Mouse (Mus musculus): ENCODE data around the gene Prkcz. TPM values are rescaled to one million over a fixed set of nuclear protein-coding genes. Genes with fewer than 3 reads are reported as not detected.

Prkcz gene
- polyA plus RNA-seq, 1 experiment, result 33.3 TPM

DNA sequence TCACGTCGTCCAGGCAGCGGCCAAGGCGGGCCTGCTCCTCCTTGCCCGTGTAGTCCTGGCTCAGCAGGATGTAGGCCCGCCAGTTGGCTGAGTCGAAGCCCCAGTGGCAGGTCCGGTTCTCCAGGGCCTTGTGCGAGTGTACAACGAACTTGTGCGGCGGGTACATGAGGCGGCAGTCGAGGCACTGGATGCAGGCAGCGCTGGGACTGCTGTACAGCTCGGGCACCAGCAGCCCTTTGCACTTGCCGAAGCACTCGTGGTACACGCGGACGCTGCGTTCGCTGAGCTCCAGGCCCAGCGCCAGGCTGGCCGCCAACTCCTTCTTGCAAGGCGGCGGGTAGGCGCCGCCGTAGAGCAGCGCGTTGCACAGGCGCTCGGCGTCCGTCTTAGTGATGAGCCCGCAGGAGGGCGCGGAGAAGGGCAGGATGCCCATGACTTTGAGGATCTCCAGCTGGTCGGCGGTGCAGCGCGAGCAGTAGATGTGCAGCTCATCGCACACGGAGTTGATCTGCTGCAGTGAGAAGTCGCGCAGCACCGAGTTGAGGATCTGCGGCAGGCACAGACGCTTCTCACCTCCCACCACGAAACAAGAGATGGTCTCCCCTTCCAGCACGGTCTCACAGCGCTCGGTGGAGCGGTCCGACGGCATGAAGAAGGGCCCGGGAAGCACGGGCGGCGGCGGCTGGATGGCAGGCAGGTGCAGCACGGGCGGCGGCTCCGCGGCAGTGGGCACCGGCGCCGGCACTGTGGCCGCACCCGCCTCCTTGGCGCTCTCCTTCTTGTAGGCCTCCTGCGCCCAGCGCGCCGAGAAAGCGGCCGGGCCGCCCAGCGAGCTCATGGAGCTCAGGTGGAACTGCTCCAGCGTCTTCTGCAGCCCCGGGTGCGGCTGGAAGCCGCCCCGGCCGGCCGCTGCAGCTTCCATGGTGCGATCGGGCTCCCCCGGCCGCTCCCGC is 139.3 kb downstream of the Prkcz start:
- H3K9me3 ChIP-seq (replicated peaks; ENCODE audit: control insufficient read depth, insufficient read depth, low read length, poor library complexity, severe bottlenecking), result no peaks in the 10 kb centered on the region
- H3K27ac ChIP-seq (ENCODE audit: insufficient read depth, low read length), result no peak overlapping the region
- H3K27me3 ChIP-seq (ENCODE audit: control insufficient read depth, insufficient read depth, low read length, poor library complexity, severe bottlenecking), result no peaks in the 10 kb centered on the region
- peaks cover 2% of the 10 kb centered on the region for H3K4me1 ChIP-seq (ENCODE audit: control insufficient read depth, insufficient read depth, low read length)
- peak overlapping the region; percentile 79 for H3K4me3 ChIP-seq (ENCODE audit: low read depth, low read length)
- TF ChIP-seq POLR2A (IDR thresholded peaks at IDR 0.05; ENCODE audit: insufficient read depth, low read length), result no peak
- no peak for TF ChIP-seq EP300 (IDR thresholded peaks at IDR 0.05; ENCODE audit: insufficient read depth, low read depth, low read length)
- no peak for TF ChIP-seq CTCF (IDR thresholded peaks at IDR 0.05; ENCODE audit: low read depth, low read length)
- peak overlapping the region; percentile 86 for H3K9ac ChIP-seq (ENCODE audit: low read depth, poor library complexity, severe bottlenecking)
- H3K36me3 ChIP-seq (ENCODE audit: control insufficient read depth, insufficient read depth, low read length, poor library complexity, severe bottlenecking), result peaks cover under 1% of the 10 kb centered on the region; the same call in 1 of the 2 replicates

DNA sequence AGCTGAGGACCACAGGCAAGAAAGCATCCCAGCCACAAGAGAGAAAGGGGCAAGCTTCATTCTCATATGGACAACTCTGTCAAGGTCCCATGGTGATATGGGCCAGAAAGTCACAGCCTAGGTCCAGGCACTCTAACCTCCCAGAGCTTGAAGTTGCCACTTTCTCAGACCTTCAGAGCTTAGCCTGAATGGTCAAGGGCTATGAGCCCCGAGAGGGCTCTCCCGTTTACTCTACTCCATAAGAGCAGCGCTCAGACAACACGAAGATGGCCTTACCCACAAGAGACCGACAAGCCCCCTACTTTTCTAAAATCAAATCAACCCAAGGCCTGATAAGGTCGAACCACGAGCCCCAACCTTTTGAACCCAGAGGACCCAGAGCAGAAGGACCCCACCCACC is 140.1 kb downstream of the Prkcz start:
- Histone ChIP-seq H3K4me1 (ENCODE audit: control insufficient read depth, insufficient read depth, low read length) (peaks cover 2% of the 10 kb centered on the region), H3K36me3 (ENCODE audit: control insufficient read depth, insufficient read depth, low read length, poor library complexity, severe bottlenecking) (peaks cover 4% of the 10 kb centered on the region; the same call in 1 of the 2 replicates), H3K4me3 (ENCODE audit: low read depth, low read length) (peak overlapping the region; percentile 79), H3K9me3 (replicated peaks; ENCODE audit: control insufficient read depth, insufficient read depth, low read length, poor library complexity, severe bottlenecking) (no peaks in the 10 kb centered on the region), H3K27me3 (ENCODE audit: control insufficient read depth, insufficient read depth, low read length, poor library complexity, severe bottlenecking) (no peaks in the 10 kb centered on the region), H3K27ac (ENCODE audit: insufficient read depth, low read length) (no peak overlapping the region), H3K9ac (ENCODE audit: low read depth, poor library complexity, severe bottlenecking) (peak overlapping the region; percentile 86)
- no peak for TF ChIP-seq CTCF (IDR thresholded peaks at IDR 0.05; ENCODE audit: low read depth, low read length)

DNA sequence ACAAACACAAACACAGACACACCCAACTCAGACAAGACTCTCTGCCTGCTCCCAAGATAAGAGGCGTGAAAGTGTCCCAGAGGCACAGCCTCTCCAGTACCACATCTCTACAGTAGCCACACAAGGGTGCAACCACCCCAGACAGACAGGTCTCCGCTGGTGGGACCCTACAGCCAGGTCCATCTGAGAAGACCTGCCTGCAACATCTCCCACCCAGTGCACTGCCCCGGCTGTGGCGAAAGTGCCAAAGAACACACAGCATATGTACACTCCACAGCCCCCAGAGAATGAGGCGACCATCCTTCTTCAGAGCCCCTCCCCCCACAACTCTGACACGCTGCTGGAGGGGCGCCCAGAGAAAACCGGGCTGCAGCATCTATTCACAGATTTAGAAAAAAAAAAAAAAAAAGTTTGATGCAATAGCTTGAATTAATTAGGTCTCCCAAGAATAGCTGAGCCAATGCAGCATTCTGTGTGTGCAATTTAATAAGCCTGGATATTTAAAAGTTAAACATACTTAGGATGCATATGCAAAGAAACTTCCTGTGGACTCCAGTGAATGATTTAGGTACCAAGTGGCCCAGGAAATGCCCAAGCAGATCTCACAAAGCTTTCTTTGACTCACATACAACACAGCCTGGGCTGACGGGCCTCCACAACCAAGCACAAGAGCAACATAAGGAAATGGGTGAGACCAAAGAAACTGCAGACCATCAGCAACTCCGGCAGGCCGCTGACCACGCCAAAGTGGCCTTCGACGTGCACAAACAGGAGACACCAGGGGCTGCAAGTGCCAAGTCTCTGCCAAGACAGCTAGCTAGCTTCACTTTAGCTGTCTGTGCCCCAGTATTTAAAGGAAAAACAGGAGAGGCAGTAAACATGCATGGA is 140.7 kb downstream of the Prkcz start:
- TF ChIP-seq POLR2A (IDR thresholded peaks at IDR 0.05; ENCODE audit: insufficient read depth, low read length) (no peak), EP300 (IDR thresholded peaks at IDR 0.05; ENCODE audit: insufficient read depth, low read depth, low read length) (no peak), CTCF (IDR thresholded peaks at IDR 0.05; ENCODE audit: low read depth, low read length) (no peak)
- H3K27ac ChIP-seq (ENCODE audit: insufficient read depth, low read length), result no peak overlapping the region
- peak overlapping the region; percentile 79 for H3K4me3 ChIP-seq (ENCODE audit: low read depth, low read length)
- H3K36me3 ChIP-seq (ENCODE audit: control insufficient read depth, insufficient read depth, low read length, poor library complexity, severe bottlenecking), result peaks cover 4% of the 10 kb centered on the region; the same call in 1 of the 2 replicates
- H3K27me3 ChIP-seq (ENCODE audit: control insufficient read depth, insufficient read depth, low read length, poor library complexity, severe bottlenecking), result no peaks in the 10 kb centered on the region
- H3K4me1 ChIP-seq (ENCODE audit: control insufficient read depth, insufficient read depth, low read length), result peaks cover 6% of the 10 kb centered on the region
- H3K9me3 ChIP-seq (replicated peaks; ENCODE audit: control insufficient read depth, insufficient read depth, low read length, poor library complexity, severe bottlenecking), result no peaks in the 10 kb centered on the region
- peak overlapping the region; percentile 86 for H3K9ac ChIP-seq (ENCODE audit: low read depth, poor library complexity, severe bottlenecking)

DNA sequence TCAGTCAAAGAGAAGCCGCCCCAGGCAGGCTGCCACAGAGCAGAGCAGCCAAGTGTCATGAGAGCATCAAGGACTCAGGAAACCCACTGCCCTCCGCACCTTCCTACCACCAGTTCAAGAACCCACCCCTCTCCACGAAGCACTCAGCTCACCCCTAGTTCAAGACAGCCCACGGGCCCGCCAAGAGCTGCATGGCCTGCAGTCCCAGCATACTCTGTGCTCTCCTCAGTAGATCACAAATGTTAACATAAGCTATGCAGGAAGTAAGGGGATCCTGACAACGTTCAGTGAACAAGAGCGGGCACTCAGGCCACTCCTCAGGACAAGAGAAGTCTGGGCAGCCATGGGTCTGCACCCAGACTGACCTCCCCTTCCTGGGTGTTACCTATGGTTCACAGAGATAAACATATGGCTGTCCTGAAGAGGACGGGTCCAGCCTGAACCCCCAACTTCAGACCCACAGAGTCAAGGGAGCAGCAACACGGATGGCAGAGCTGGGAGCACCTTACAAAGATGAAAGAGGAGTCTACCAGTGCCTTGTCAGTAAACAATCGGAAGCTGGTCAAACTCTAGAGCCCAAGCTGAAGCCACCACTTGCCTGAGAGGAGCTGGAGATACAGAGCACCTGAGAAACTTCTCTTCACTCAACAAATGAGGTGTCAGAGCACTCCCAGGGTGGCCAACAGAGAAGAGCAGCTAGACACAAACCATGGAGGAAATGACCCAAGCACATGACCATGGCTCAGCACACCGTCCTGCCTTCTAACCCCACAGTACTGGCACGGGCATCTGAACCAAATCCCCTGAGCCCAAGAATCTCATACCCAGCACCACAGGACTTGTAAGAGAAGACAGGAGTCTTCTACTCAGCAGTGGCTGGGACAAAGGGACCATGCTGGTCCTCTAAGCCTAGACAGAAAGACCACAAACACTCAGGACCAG is 141.6 kb downstream of the Prkcz start:
- 0 out of 2 replicates have a peak overlapping the region, but pooled peaks have one; percentile 86 for H3K9ac ChIP-seq (ENCODE audit: low read depth, poor library complexity, severe bottlenecking)
- H3K4me3 ChIP-seq (ENCODE audit: low read depth, low read length), result peak overlapping the region; percentile 50
- no peaks in the 10 kb centered on the region for H3K27me3 ChIP-seq (ENCODE audit: control insufficient read depth, insufficient read depth, low read length, poor library complexity, severe bottlenecking)
- no peak overlapping the region for H3K27ac ChIP-seq (ENCODE audit: insufficient read depth, low read length)
- peaks cover 4% of the 10 kb centered on the region; the same call in 1 of the 2 replicates for H3K36me3 ChIP-seq (ENCODE audit: control insufficient read depth, insufficient read depth, low read length, poor library complexity, severe bottlenecking)
- no peaks in the 10 kb centered on the region for H3K9me3 ChIP-seq (replicated peaks; ENCODE audit: control insufficient read depth, insufficient read depth, low read length, poor library complexity, severe bottlenecking)
- TF ChIP-seq CTCF (IDR thresholded peaks at IDR 0.05; ENCODE audit: low read depth, low read length), result no peak
- no peak for TF ChIP-seq POLR2A (IDR thresholded peaks at IDR 0.05; ENCODE audit: insufficient read depth, low read length)
- no peak for TF ChIP-seq EP300 (IDR thresholded peaks at IDR 0.05; ENCODE audit: insufficient read depth, low read depth, low read length)
- peaks cover 9% of the 10 kb centered on the region for H3K4me1 ChIP-seq (ENCODE audit: control insufficient read depth, insufficient read depth, low read length)

DNA sequence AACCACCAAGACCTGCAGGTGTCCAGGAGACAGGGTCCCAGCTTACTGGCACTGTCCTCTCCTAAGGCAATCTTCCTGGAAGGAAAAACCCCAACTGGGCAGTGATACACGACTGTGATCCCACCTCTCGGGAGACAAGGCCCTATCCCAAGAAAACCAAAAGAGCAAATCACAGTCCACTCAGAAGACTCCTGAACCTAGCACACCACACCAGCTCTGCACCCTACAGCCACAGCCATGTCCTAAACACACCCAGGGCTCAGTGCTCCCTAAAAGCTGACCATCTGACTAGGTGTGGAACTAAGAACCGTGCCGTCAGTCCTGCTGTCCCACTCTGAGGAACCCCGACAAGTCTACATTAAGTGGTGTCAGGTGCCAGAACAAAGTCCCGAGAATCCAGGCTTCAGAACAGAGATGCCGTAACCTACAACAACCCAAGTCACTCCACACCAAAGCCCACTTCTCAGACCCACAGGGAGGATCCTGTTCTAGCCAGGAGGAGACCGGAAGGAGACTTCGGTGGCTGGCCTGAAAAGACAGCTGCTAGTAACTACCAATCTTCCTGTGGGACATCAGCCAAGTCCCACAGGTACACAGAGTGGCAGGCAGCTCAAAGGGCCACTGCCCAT is 142.9 kb downstream of the Prkcz start:
- no peaks in the 10 kb centered on the region for H3K27me3 ChIP-seq (ENCODE audit: control insufficient read depth, insufficient read depth, low read length, poor library complexity, severe bottlenecking)
- no peak for TF ChIP-seq CTCF (IDR thresholded peaks at IDR 0.05; ENCODE audit: low read depth, low read length)
- TF ChIP-seq POLR2A (IDR thresholded peaks at IDR 0.05; ENCODE audit: insufficient read depth, low read length), result no peak
- no peak overlapping the region for H3K4me3 ChIP-seq (ENCODE audit: low read depth, low read length)
- H3K4me1 ChIP-seq (ENCODE audit: control insufficient read depth, insufficient read depth, low read length), result peaks cover 13% of the 10 kb centered on the region
- H3K9ac ChIP-seq (ENCODE audit: low read depth, poor library complexity, severe bottlenecking), result no peak overlapping the region
- peaks cover 4% of the 10 kb centered on the region; the same call in 1 of the 2 replicates for H3K36me3 ChIP-seq (ENCODE audit: control insufficient read depth, insufficient read depth, low read length, poor library complexity, severe bottlenecking)
- H3K27ac ChIP-seq (ENCODE audit: insufficient read depth, low read length), result no peak overlapping the region
- no peaks in the 10 kb centered on the region for H3K9me3 ChIP-seq (replicated peaks; ENCODE audit: control insufficient read depth, insufficient read depth, low read length, poor library complexity, severe bottlenecking)
